Mouse (Mus musculus) lung, adult 2 months (tissue): ENCODE data around the gene Fkbp1a.

Source experiments
- CTCF ChIP-seq: fragments of 200-500 bp; IDR thresholded peaks from 2 replicates; pipeline ENCODE4 v1.5.1; 2011; ENCODE audit warnings: mild to moderate bottlenecking, low read length, control low read depth; ENCODE audit not compliant: insufficient read depth
- POLR2A ChIP-seq: fragments of 200-500 bp; IDR thresholded peaks from 2 replicates; pipeline ENCODE4 v1.6.1; 2011; ENCODE audit warnings: low read depth, mild to moderate bottlenecking, control low read depth, low read length, borderline replicate concordance; ENCODE audit errors: extremely low read depth

DNA sequence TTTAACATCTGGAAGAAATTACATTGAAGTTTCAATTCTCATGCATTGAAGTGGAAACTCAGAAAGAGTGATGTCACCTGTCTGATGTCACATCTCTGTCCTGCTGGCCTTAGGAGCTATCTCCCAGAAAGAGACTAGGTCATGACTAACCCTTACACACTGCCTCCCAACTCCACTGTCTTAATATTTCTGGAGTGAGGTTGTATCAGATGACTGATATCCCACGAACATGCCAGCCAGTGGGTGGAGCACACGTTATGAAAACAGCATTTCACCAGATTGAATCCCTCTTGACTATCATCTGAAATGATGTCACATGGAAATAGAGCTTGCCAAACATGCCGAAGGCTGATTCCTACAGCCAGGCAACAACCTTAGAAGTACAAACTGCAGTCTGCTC lies 22.7 kb downstream of the Fkbp1a start:
- TF ChIP-seq CTCF (no peak), POLR2A (no peak)
